Mouse (Mus musculus): ENCODE measurements at regions not wholly inside any gene's neighbourhood (a gene's known extent, or its start where the extent isn't known, plus 50 kb on each side); places are given as distances from the start of the nearest gene placed in this dataset.
"Not testable (repeated sequence)": the region's sequence is repeated elsewhere in the genome, so short reads cannot be mapped to it uniquely, and the experiment has no call there.

- no peak for DNase-seq
Observed at GRCm38 (mm10) chr17:42956588-42956987, 59.8 kb upstream of the Tnfrsf21 start.

- no peak for DNase-seq
Observed at GRCm38 (mm10) chr17:42954722-42955121, 61.6 kb upstream of the Tnfrsf21 start.

- no peak for DNase-seq
Observed at GRCm38 (mm10) chr17:42944453-42944852, 68.0 kb upstream of the Cd2ap start.

GRCm38 (mm10) chr17:42943272-42943696, 66.8 kb upstream of the Cd2ap start:
- DNase-seq, result peak; percentile 75

GRCm38 (mm10) chr17:42939476-42939875, 63.0 kb upstream of the Cd2ap start:
- DNase-seq, result no peak

- no peak for DNase-seq
Observed at GRCm38 (mm10) chr17:42938579-42938978, 62.1 kb upstream of the Cd2ap start.

- DNase-seq, result not testable (repeated sequence)
Observed at GRCm38 (mm10) chr17:42937480-42937879, 61.0 kb upstream of the Cd2ap start.

GRCm38 (mm10) chr17:42934068-42934467, 57.6 kb upstream of the Cd2ap start:
- DNase-seq, result peak; percentile 34

- no peak for DNase-seq
Observed at GRCm38 (mm10) chr17:42933335-42934004, 57.0 kb upstream of the Cd2ap start.

GRCm38 (mm10) chr17:42927320-42927719, 50.9 kb upstream of the Cd2ap start:
- DNase-seq, result peak; percentile 13
